Mouse (Mus musculus): ENCODE data around the gene Cyth1. TPM values are rescaled to one million over a fixed set of nuclear protein-coding genes. Genes with fewer than 3 reads are reported as not detected.

Cyth1 gene
- polyA plus RNA-seq, 1 experiment from 2014 or later, result 4.1 TPM

DNA sequence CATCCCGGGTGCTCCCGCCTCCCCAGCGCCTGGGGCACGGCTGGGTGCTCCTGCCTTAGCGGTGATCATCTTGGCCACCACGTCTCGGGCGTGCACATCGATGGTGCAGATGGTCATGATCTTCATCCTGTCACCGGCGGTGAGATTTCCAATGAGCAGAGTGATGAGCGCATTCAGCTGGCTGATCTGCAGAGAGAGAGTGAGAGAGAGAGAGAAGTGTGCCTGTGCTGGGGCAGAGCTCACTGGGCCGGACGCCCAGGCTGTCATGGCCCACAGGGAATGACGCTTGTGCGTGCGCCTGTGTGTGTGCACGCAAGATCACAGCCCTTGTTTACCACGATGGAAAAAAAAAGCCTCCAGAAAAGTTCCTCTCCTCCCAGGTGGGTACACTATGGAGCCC is 159.5 kb downstream of the Cyth1 start:
- ATAC-seq (ENCODE audit: low read depth), result no peak
- WGBS (ENCODE audit: insufficient replicate concordance), result 74% methylated on average over 19 of the region's 19 CpGs
- Histone ChIP-seq H3K4me1 (ENCODE audit: control insufficient read depth, low read depth, low read length) (no peaks in the 10 kb centered on the region), H3K27ac (ENCODE audit: low read length) (no peak overlapping the region), H3K27me3 (ENCODE audit: control insufficient read depth, insufficient read depth, low read depth, low read length) (no peaks in the 10 kb centered on the region), H3K9ac (ENCODE audit: low read depth, low read length) (no peak overlapping the region), H3K9me3 (replicated peaks; ENCODE audit: control insufficient read depth, low read length) (no peaks in the 10 kb centered on the region), H3K4me2 (ENCODE audit: low read depth, low read length) (no peak overlapping the region), H3K36me3 (ENCODE audit: control insufficient read depth, insufficient read depth) (no peaks in the 10 kb centered on the region), H3K4me3 (ENCODE audit: low read depth, low read length) (no peak overlapping the region)

DNA sequence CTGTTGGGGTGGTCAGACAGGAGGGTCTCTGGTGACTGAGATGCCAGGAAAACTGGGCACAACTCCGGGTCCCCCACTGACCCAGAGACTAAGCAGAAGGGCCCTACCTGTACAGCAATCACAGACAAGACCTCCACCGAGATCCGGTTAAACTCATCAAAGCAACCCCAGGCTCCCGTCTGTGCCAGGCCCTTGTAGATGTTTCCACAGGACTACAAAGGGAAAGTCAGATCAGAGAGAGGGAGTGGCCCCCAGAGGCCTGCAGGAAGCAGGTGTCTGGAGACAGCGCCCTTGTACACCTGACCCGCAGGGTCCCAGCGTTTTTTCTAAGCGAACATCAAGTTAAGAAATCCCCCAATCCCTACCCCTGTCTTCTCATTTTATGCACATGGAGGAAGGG is 162.4 kb downstream of the Cyth1 start:
- H3K4me2 ChIP-seq (ENCODE audit: low read depth, low read length), result no peak overlapping the region
- no peaks in the 10 kb centered on the region for H3K36me3 ChIP-seq (ENCODE audit: control insufficient read depth, insufficient read depth)
- no peaks in the 10 kb centered on the region for H3K9me3 ChIP-seq (replicated peaks; ENCODE audit: control insufficient read depth, low read length)
- no peak overlapping the region for H3K9ac ChIP-seq (ENCODE audit: low read depth, low read length)
- no peaks in the 10 kb centered on the region for H3K4me1 ChIP-seq (ENCODE audit: control insufficient read depth, low read depth, low read length)
- no peak for ATAC-seq (ENCODE audit: low read depth)
- H3K27me3 ChIP-seq (ENCODE audit: control insufficient read depth, insufficient read depth, low read depth, low read length), result no peaks in the 10 kb centered on the region
- 59% methylated on average over 8 of the region's 8 CpGs for WGBS (ENCODE audit: insufficient replicate concordance)
- no peak overlapping the region for H3K27ac ChIP-seq (ENCODE audit: low read length)
- H3K4me3 ChIP-seq (ENCODE audit: low read depth, low read length), result no peak overlapping the region

GRCm38 (mm10) chr11:118085176-118085575 is 163.2 kb downstream of the Cyth1 start:
- H3K27me3 ChIP-seq (ENCODE audit: control insufficient read depth, insufficient read depth, low read depth, low read length), result no peaks in the 10 kb centered on the region
- no peaks in the 10 kb centered on the region for H3K9me3 ChIP-seq (replicated peaks; ENCODE audit: control insufficient read depth, low read length)
- no peak overlapping the region for H3K4me3 ChIP-seq (ENCODE audit: low read depth, low read length)
- H3K36me3 ChIP-seq (ENCODE audit: control insufficient read depth, insufficient read depth), result no peaks in the 10 kb centered on the region
- no peak overlapping the region for H3K9ac ChIP-seq (ENCODE audit: low read depth, low read length)
- H3K4me2 ChIP-seq (ENCODE audit: low read depth, low read length), result no peak overlapping the region
- ATAC-seq (ENCODE audit: low read depth), result no peak
- H3K27ac ChIP-seq (ENCODE audit: low read length), result no peak overlapping the region
- no peaks in the 10 kb centered on the region for H3K4me1 ChIP-seq (ENCODE audit: control insufficient read depth, low read depth, low read length)
- 25% methylated on average over 4 of the region's 4 CpGs for WGBS (ENCODE audit: insufficient replicate concordance)

- Histone ChIP-seq H3K27ac (ENCODE audit: low read length) (no peak overlapping the region), H3K4me1 (ENCODE audit: control insufficient read depth, low read depth, low read length) (no peaks in the 10 kb centered on the region), H3K36me3 (ENCODE audit: control insufficient read depth, insufficient read depth) (no peaks in the 10 kb centered on the region), H3K4me2 (ENCODE audit: low read depth, low read length) (no peak overlapping the region), H3K9ac (ENCODE audit: low read depth, low read length) (no peak overlapping the region), H3K9me3 (replicated peaks; ENCODE audit: control insufficient read depth, low read length) (no peaks in the 10 kb centered on the region), H3K4me3 (ENCODE audit: low read depth, low read length) (no peak overlapping the region), H3K27me3 (ENCODE audit: control insufficient read depth, insufficient read depth, low read depth, low read length) (no peaks in the 10 kb centered on the region)
- WGBS (ENCODE audit: insufficient replicate concordance), result 64% methylated on average over 3 of the region's 3 CpGs
- ATAC-seq (ENCODE audit: low read depth), result no peak
These were observed 164.1 kb downstream of the Cyth1 start for GRCm38 (mm10) chr11:118084266-118084665.

GRCm38 (mm10) chr11:118083811-118084210 is 164.6 kb downstream of the Cyth1 start:
- Histone ChIP-seq H3K9me3 (replicated peaks; ENCODE audit: control insufficient read depth, low read length) (no peaks in the 10 kb centered on the region), H3K27me3 (ENCODE audit: control insufficient read depth, insufficient read depth, low read depth, low read length) (no peaks in the 10 kb centered on the region), H3K9ac (ENCODE audit: low read depth, low read length) (no peak overlapping the region), H3K4me3 (ENCODE audit: low read depth, low read length) (no peak overlapping the region), H3K36me3 (ENCODE audit: control insufficient read depth, insufficient read depth) (no peaks in the 10 kb centered on the region), H3K27ac (ENCODE audit: low read length) (no peak overlapping the region), H3K4me2 (ENCODE audit: low read depth, low read length) (no peak overlapping the region), H3K4me1 (ENCODE audit: control insufficient read depth, low read depth, low read length) (no peaks in the 10 kb centered on the region)
- no peak for ATAC-seq (ENCODE audit: low read depth)
- WGBS (ENCODE audit: insufficient replicate concordance), result 9% methylated on average over 6 of the region's 6 CpGs

- Histone ChIP-seq H3K27ac (ENCODE audit: low read length) (no peak overlapping the region), H3K9me3 (replicated peaks; ENCODE audit: control insufficient read depth, low read length) (no peaks in the 10 kb centered on the region), H3K4me2 (ENCODE audit: low read depth, low read length) (no peak overlapping the region), H3K4me1 (ENCODE audit: control insufficient read depth, low read depth, low read length) (no peaks in the 10 kb centered on the region), H3K36me3 (ENCODE audit: control insufficient read depth, insufficient read depth) (no peaks in the 10 kb centered on the region), H3K27me3 (ENCODE audit: control insufficient read depth, insufficient read depth, low read depth, low read length) (no peaks in the 10 kb centered on the region), H3K9ac (ENCODE audit: low read depth, low read length) (no peak overlapping the region), H3K4me3 (ENCODE audit: low read depth, low read length) (no peak overlapping the region)
- WGBS (ENCODE audit: insufficient replicate concordance), result 65% methylated on average over 14 of the region's 14 CpGs
- no peak for ATAC-seq (ENCODE audit: low read depth)
These were observed 166.1 kb downstream of the Cyth1 start for GRCm38 (mm10) chr11:118082294-118082693.

Other genes with a start within 250 kb of the Cyth1 start
- 0.20 and 0.40 TPM in 2 replicates for gene Dnah17, start 118.0 kb downstream of the Cyth1 start, polyA plus RNA-seq (2015; fragmentation: Nextera tagmentation; extraction: Ambion mirVana)
- 4.9 and 5.7 TPM in 2 replicates for gene Usp36, start 41.7 kb upstream of the Cyth1 start, polyA plus RNA-seq (2015; fragmentation: Nextera tagmentation; extraction: Ambion mirVana)
- gene Cep295nl, start 93.9 kb upstream of the Cyth1 start, polyA plus RNA-seq (2015; fragmentation: Nextera tagmentation; extraction: Ambion mirVana), result not detected in 2 replicates
- 5.1 and 6.1 TPM in 2 replicates for gene Timp2, start 107.1 kb upstream of the Cyth1 start, polyA plus RNA-seq (2015; fragmentation: Nextera tagmentation; extraction: Ambion mirVana)
- 33.9 and 43.7 TPM in 2 replicates for gene Lgals3bp, start 153.5 kb upstream of the Cyth1 start, polyA plus RNA-seq (2015; fragmentation: Nextera tagmentation; extraction: Ambion mirVana)
- gene Cant1, start 170.5 kb upstream of the Cyth1 start, polyA plus RNA-seq (2015; fragmentation: Nextera tagmentation; extraction: Ambion mirVana), result 6.8 and 8.2 TPM in 2 replicates
- gene C1qtnf1, start 179.6 kb upstream of the Cyth1 start, polyA plus RNA-seq (2015; fragmentation: Nextera tagmentation; extraction: Ambion mirVana), result 2.0 and 2.5 TPM in 2 replicates
- 5.7 and 7.6 TPM in 2 replicates for gene Engase, start 228.2 kb upstream of the Cyth1 start, polyA plus RNA-seq (2015; fragmentation: Nextera tagmentation; extraction: Ambion mirVana)